Mouse (Mus musculus): ENCODE measurements around the gene E2f2.

The E2f2 gene

DNA sequence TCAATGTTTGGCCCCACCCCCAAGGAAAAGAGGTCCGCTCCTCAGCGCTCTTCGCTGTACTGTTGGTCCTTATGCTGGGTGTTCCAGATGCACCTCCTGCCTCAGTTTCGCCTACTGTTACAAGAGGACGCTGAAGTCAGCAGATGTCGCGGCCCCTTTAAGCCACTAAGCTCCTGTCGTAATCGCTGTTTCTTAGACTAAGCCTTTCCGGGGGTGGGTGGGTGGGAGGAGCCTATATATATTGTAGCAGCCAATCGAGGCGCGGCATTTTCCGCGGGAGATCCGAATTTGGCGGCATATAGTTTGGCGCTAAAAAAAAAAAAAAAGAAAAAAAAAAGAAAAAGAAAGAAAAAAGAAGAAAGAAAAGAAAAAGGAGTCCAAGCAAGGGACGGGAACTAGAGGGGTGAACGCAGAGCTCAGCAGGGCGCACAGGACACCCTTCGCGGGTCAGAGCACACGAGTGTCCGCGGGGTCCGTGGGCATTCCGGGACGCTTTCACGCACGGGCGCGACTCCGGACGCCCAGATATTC is at the start of gene E2f2:
Gene E2f2 (plus strand): TSS at position 384 of the 531 bp plus-strand sequence.
- no peak for DNase-seq (ENCODE audit: low read depth, low spot score)

- no peak for DNase-seq (ENCODE audit: low read depth, low spot score)
Measured at GRCm38 (mm10) chr4:136123111-136123791, 48.9 kb upstream of the E2f2 start.

DNA sequence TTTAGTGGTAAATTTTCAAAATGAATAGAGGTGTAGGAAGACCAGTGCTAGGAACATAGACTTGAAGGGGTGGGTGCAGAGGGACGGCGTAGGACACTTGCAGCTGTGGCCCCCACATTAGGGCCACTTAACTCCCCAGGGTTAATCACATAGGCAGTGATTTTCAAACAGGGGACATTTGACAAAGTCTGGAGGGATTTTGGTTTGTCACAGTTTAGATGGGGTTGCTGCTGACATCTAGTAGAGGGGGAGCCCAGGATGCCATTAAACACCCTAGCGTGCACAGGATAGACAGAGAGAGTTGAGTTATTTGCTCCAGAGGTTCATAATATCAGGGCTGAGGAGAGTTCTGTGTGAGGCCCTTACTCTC is 48.4 kb upstream of the E2f2 start:
- no peak for DNase-seq (ENCODE audit: low read depth, low spot score)

- DNase-seq (ENCODE audit: low read depth, low spot score) = no peak
Measured at GRCm38 (mm10) chr4:136124581-136124980, 47.6 kb upstream of the E2f2 start.

GRCm38 (mm10) chr4:136125458-136125857 is 46.7 kb upstream of the E2f2 start:
- no peak for DNase-seq (ENCODE audit: low read depth, low spot score)

GRCm38 (mm10) chr4:136126019-136126418 is 46.2 kb upstream of the E2f2 start:
- no peak for DNase-seq (ENCODE audit: low read depth, low spot score)

- no peak for DNase-seq (ENCODE audit: low read depth, low spot score)
Measured at GRCm38 (mm10) chr4:136127670-136128069, 44.5 kb upstream of the E2f2 start.

- no peak for DNase-seq (ENCODE audit: low read depth, low spot score)
Measured at GRCm38 (mm10) chr4:136129842-136130241, 42.4 kb upstream of the E2f2 start.

DNA sequence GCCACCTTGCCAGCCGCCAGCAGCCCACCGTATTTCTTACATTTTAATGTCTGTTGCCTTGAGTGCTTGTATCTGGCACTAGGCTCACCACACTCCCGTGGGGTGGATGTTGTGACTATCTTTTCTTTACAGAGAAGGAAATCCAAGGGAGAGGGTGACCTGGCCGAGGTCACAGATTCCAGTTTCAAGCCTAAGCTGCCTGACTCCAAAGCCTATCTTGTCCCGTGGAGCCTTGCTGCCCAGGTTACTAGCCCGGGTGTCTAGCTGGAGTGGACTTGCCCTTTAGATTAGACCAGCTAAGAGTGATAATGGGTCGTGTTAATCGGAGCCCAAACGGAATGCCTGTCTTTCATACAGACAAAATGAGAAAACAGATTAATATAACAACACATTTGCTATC is 38.4 kb upstream of the E2f2 start:
- no peak for DNase-seq (ENCODE audit: low read depth, low spot score)

DNA sequence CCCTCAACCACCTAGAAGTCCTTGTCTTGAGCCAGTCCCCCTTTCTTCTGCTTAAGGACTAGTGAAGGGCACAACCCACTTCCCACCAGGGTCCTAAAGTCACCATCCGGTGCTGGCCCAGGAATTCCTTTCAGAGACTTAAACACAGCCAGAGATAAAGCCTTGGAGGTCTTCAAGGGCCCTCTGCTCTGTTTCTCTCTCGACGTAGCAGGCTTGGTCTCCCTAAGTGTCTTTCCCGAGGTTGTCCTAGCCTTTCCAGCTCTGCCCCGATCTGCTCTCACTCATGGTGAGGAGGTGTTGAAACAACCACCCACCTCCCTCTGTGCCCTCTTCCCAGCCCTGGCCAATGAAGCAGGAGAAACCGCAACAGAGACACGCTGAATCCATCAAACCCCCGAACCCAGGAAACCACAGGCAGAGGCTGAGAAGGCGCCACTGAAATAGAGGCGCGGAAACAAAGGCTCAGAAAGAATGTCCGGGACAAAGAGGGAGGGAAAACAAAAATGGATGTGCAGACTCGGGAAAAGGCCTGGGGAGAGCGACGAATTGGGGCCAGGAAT is 37.7 kb upstream of the E2f2 start:
- DNase-seq (ENCODE audit: low read depth, low spot score) = no peak

DNA sequence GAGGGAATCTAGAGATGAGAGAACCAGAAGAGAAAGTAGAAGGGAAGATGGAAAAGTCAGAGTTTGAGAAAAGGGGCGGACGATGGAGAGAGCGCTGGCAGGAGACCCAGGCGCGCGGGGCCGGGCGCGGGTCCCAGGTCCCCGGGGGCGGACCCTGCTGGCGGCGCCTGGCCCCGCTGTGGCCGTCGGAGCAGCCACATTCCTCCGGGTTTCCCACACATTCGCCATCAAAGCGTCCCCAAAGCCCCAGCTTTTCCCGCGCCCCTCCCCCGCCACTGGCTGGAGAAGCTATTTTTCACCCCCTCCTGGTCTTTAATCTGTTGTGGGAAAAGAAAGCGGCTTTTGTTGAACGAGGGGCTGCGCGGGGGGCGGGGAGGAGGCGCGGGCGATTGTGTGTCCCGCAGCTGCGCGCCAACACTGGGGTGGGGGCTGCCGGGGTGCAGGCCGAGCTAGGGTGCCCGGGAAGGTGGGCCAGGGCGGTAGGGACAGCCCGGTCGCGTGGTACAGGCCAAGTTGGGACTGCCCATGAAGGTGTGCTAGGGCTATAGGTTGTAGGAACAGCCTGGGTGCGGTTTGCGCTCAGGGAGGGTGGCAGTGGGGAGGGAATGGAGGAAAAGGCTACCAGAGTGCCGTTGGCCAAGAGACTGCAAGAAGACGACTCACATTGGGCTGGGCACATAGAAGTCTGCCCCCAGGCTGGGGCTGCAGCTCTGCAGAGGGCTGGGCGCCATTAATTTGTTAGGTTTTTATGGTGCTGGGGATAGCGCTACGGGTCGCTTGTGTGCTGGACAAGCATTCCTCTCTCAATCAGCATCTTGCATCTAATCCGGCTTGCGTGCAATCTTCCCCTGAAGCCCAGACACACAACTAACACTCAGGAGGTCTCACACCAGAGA is 37.0 kb upstream of the E2f2 start:
- no peak for DNase-seq (ENCODE audit: low read depth, low spot score)

- DNase-seq (ENCODE audit: low read depth, low spot score) = no peak
Measured at GRCm38 (mm10) chr4:136135874-136136728, 36.1 kb upstream of the E2f2 start.

- DNase-seq (ENCODE audit: low read depth, low spot score) = no peak
Measured at GRCm38 (mm10) chr4:136139326-136140110, 32.7 kb upstream of the E2f2 start.

DNA sequence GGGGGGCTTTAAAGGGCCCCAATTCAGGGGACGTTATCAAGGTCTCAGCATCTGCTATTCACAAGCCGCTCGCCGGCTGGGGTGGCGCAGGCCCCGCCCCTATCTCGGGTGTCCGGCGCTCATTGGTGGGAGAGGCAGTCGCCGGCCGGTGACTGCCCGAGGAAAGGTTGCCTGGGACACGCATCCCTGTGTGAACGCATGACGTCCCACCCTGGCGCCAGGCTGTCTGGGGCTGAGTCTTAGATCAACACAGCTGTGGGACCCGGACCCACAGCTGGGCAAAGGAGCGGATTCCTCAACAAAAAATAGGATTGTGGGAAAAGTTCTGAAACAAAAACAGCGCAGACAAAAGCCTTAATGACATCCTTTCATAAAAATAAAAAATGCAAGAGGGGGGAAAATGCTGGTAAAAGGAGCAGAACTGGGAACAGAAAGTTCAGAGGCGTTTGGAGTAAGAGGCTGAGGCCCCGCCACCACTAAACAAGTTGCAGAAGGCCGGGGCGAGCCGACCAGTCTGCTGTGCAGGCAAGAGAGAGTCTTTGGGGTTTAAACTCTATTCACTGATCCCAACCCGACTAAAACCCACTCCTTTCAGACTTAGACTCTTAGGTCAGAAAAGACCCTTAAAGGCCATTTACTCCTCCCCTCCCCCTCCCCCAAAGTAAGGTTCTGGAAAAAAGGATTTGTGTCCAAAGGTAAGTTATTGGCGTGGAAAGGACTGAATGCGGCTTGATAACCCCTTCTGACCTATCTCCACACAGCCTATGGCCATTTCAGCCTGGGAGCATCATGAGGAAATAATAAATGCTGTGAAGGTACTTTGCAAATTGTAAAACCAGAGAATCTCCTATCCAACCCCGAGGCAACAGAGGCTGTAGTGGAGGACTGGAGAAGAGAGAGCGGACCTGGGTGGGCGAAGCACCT is 31.6 kb upstream of the E2f2 start:
- DNase-seq (ENCODE audit: low read depth, low spot score) = peak; percentile 85

- no peak for DNase-seq (ENCODE audit: low read depth, low spot score)
Measured at GRCm38 (mm10) chr4:136142267-136143192, 29.7 kb upstream of the E2f2 start.

DNA sequence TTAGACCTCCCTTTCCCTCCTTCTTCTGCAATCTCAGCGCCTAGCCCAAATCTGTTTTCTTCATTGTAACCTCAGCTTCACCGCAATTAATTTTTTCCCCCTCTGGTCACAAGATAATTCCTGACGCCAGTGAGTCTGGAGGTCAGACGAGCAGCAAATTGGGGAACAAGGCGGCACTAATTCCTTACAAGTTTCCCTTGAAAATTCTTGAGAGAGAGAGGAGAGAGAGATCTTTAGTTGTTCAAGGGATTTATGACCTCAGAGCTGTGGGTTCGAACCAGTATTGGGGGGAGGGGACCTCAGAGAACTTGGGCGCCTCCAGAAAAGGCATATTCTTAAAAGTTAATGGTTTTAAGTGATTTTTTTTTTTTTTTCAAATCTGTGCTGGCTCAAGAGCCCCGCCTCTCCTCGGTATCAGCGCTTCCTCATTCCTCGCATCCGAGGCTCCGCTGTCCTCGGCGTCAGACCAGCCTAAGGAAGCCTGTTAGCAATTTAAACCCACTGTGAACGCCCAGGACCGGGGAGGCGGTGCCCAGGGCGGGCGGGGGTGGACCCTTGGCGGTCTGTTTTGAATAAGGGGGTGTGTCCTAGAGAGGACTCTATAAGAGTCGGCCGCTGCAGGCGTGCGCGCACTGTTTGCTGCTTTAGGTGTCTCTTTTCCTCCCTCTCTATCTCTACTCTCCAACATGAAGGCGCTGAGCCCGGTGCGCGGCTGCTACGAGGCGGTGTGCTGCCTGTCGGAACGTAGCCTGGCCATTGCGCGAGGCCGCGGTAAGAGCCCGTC is 28.8 kb upstream of the E2f2 start, which contains the start of gene Id3:
Gene Id3 (plus strand): TSS at position 305 of the 784 bp plus-strand sequence.
- DNase-seq (ENCODE audit: low read depth, low spot score) = peak; percentile 84

DNA sequence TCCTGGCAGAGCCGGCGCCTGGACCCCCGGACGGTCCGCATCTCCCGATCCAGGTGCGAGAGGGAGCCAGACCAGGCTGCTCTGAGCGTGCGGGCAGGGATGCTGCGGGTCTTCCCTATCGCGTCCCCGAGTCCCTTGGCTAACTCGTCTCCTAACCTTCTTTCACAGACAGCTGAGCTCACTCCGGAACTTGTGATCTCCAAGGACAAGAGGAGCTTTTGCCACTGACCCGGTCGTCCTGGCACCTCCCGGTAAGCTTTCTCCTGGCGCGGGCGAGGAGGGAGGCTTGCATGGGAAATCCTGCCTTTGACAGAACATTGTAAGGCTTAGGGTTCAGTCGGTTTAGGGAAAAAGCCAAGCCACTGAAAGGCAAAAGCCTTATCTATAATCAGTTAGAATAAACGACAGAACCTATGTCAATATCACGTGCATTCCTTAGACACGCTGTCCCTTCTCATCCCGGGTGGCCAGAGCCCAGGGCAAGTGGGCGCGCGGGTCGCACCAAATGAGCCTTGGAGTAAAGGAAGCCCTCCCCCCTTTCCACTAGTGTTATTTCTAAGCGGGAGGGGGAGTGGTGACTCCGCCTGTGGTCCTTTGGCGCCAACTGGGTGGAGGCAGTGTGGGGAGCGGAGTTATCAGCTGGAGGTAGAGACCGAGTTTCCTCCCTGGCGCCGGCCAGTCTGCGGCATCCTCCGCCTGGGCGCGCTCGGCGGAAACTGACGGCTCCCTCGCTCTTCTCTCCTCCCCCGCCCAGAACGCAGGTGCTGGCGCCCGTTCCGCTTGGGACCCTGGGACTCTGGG is 27.9 kb upstream of the E2f2 start:
- no peak for DNase-seq (ENCODE audit: low read depth, low spot score)

Data from WW6 (cell line).